Mouse (Mus musculus) heart, embryonic 10.5 days (tissue): Measurements from ENCODE around the gene Spryd7. TPM values are rescaled to one million over a fixed set of nuclear protein-coding genes. Genes with fewer than 3 reads are reported as not detected.
"Not testable (repeated sequence)": the region's sequence is repeated elsewhere in the genome, so short reads cannot be mapped to it uniquely, and the experiment has no call there.

Experiments used
- DNase-seq: peaks from one replicate; pipeline ENCODE4 v3.0.0-alpha.2; 2017; ENCODE audit warnings: low spot score
- H3K27ac ChIP-seq: fragments of 300-500 bp; sonication (generic); 2 replicates; pipeline ENCODE4 v1.5.1; 2016; ENCODE audit warnings: mild to moderate bottlenecking
- H3K27me3 ChIP-seq: fragments of 300-500 bp; sonication (generic); 2 replicates; pipeline ENCODE4 v1.6.1; 2016; ENCODE audit warnings: mild to moderate bottlenecking; ENCODE audit not compliant: poor library complexity, insufficient read depth, severe bottlenecking
- H3K36me3 ChIP-seq: fragments of 300-500 bp; sonication (generic); 2 replicates; pipeline ENCODE4 v1.6.1; 2016; ENCODE audit warnings: mild to moderate bottlenecking, moderate library complexity
- H3K4me1 ChIP-seq: fragments of 300-500 bp; sonication (generic); 2 replicates; pipeline ENCODE4 v1.6.1; 2016; ENCODE audit warnings: mild to moderate bottlenecking
- H3K4me3 ChIP-seq: fragments of 300-500 bp; sonication (generic); 2 replicates; pipeline ENCODE4 v1.5.1; 2016; ENCODE audit warnings: mild to moderate bottlenecking, moderate library complexity
- H3K9me3 ChIP-seq: fragments of 300-500 bp; sonication (generic); 2 replicates; pipeline ENCODE4 v1.6.1; 2016; ENCODE audit warnings: mild to moderate bottlenecking, moderate library complexity
- WGBS: fragments of 180-500 bp; shearing (Covaris S2); methylation state at CpG from one replicate; pipeline ENCODE4 v1.1.7; 2016; 5-methylcytosine and 5-hydroxymethylcytosine counted together
- polyA plus RNA-seq: library from polyadenylated mRNA; unstranded; fragments of >200 nt; fragmentation: Nextera tagmentation; extraction: Ambion mirVana; gene quantifications from 2 replicates; pipeline ENCODE4 v1.2.1, GENCODE M21; 2016

The Spryd7 gene
- polyA plus RNA-seq = 26.0 and 26.9 TPM in 2 replicates

GRCm38 (mm10) chr14:61556289-61557147, at the start of gene Spryd7:
TSS of gene Spryd7 (minus strand) at chr14:61556886.
- no peaks in the 10 kb centered on the region for H3K36me3 ChIP-seq
- peak; percentile 99 for DNase-seq
- H3K4me3 ChIP-seq = peak within 1 kb of the TSS; percentile 82
- no peaks in the 10 kb centered on the region for H3K9me3 ChIP-seq
- 0 out of 2 replicates have a peak, but pooled peaks cover 4% of the 10 kb centered on the region for H3K27me3 ChIP-seq
- H3K27ac ChIP-seq = peak within 1 kb of the TSS; percentile 90
- under 1% methylated on average over 71 of the region's 72 CpGs for WGBS
- H3K4me1 ChIP-seq = 0 out of 2 replicates have a peak, but pooled peaks cover 8% of the 10 kb centered on the region

GRCm38 (mm10) chr14:61606088-61606487, 49.4 kb upstream of the Spryd7 start:
- H3K4me1 ChIP-seq, H3K9me3 ChIP-seq, DNase-seq, H3K27ac ChIP-seq, H3K4me3 ChIP-seq, H3K27me3 ChIP-seq: not testable (repeated sequence)
- 85% methylated on average over 2 of the region's 2 CpGs for WGBS
- H3K36me3 ChIP-seq = peaks cover 23% of the 10 kb centered on the region

- H3K36me3 ChIP-seq = peaks cover 23% of the 10 kb centered on the region
- 84% methylated on average over 3 of the region's 3 CpGs for WGBS
- DNase-seq = no peak
- H3K27ac ChIP-seq = no peak overlapping the region
- H3K27me3 ChIP-seq = no peaks in the 10 kb centered on the region
- H3K4me1 ChIP-seq = peaks cover 8% of the 10 kb centered on the region; the same call in 1 of the 2 replicates
- H3K9me3 ChIP-seq = no peaks in the 10 kb centered on the region
- no peak overlapping the region for H3K4me3 ChIP-seq
Observed at GRCm38 (mm10) chr14:61604081-61604480, 47.4 kb upstream of the Spryd7 start.

GRCm38 (mm10) chr14:61603069-61603755, 46.5 kb upstream of the Spryd7 start:
- WGBS = 87% methylated on average over 8 of the region's 8 CpGs
- Histone ChIP-seq H3K27me3 (no peaks in the 10 kb centered on the region), H3K4me1 (peaks cover 13% of the 10 kb centered on the region; the same call in 1 of the 2 replicates), H3K9me3 (no peaks in the 10 kb centered on the region), H3K27ac (no peak overlapping the region), H3K36me3 (peaks cover 23% of the 10 kb centered on the region), H3K4me3 (no peak overlapping the region)
- no peak for DNase-seq

GRCm38 (mm10) chr14:61601348-61601747, 44.7 kb upstream of the Spryd7 start:
- WGBS = 83% methylated on average over 9 of the region's 9 CpGs
- no peak overlapping the region for H3K27ac ChIP-seq
- H3K9me3 ChIP-seq = no peaks in the 10 kb centered on the region
- no peaks in the 10 kb centered on the region for H3K27me3 ChIP-seq
- H3K4me3 ChIP-seq = no peak overlapping the region
- no peak for DNase-seq
- H3K4me1 ChIP-seq = peaks cover 17% of the 10 kb centered on the region; the same call in 1 of the 2 replicates
- H3K36me3 ChIP-seq = peaks cover 19% of the 10 kb centered on the region

- Histone ChIP-seq H3K27me3 (no peaks in the 10 kb centered on the region), H3K27ac (peak overlapping the region; percentile 95), H3K4me1 (peaks cover 17% of the 10 kb centered on the region; the same call in 1 of the 2 replicates), H3K36me3 (peaks cover 4% of the 10 kb centered on the region), H3K9me3 (no peaks in the 10 kb centered on the region), H3K4me3 (peak overlapping the region; percentile 81)
- WGBS = 4% methylated on average over 44 of the region's 44 CpGs
- peak; percentile 97 for DNase-seq
Observed at GRCm38 (mm10) chr14:61599057-61599806, 42.5 kb upstream of the Spryd7 start.

GRCm38 (mm10) chr14:61597968-61598367, 41.3 kb upstream of the Spryd7 start, which contains the start of gene Trim13:
TSS of gene Trim13 (plus strand) at chr14:61598247.
- Histone ChIP-seq H3K27ac (peak within 1 kb of the TSS; percentile 95; the same call in 1 of the 2 replicates), H3K4me3 (peak within 1 kb of the TSS; percentile 81), H3K4me1 (peaks cover 17% of the 10 kb centered on the region; the same call in 1 of the 2 replicates), H3K9me3 (no peaks in the 10 kb centered on the region), H3K36me3 (no peaks in the 10 kb centered on the region; the same call in 1 of the 2 replicates), H3K27me3 (no peaks in the 10 kb centered on the region)
- 37% methylated on average over 5 of the region's 5 CpGs for WGBS
- no peak for DNase-seq

- Histone ChIP-seq H3K36me3 (no peaks in the 10 kb centered on the region; the same call in 1 of the 2 replicates), H3K27me3 (no peaks in the 10 kb centered on the region), H3K27ac (no peak overlapping the region), H3K4me1 (peaks cover 17% of the 10 kb centered on the region; the same call in 1 of the 2 replicates), H3K9me3 (no peaks in the 10 kb centered on the region), H3K4me3 (no peak overlapping the region)
- DNase-seq = no peak
- WGBS = 90% methylated on average over 9 of the region's 9 CpGs
Observed at GRCm38 (mm10) chr14:61596719-61597426, 40.2 kb upstream of the Spryd7 start.

- no peaks in the 10 kb centered on the region for H3K9me3 ChIP-seq
- no peaks in the 10 kb centered on the region for H3K27me3 ChIP-seq
- H3K4me1 ChIP-seq = no peaks in the 10 kb centered on the region
- DNase-seq = no peak
- no peak overlapping the region for H3K4me3 ChIP-seq
- H3K36me3 ChIP-seq = no peaks in the 10 kb centered on the region
- no peak overlapping the region for H3K27ac ChIP-seq
- 68% methylated on average over 4 of the region's 4 CpGs for WGBS
Observed at GRCm38 (mm10) chr14:61589288-61590065, 32.8 kb upstream of the Spryd7 start.

- WGBS = 85% methylated on average over 8 of the region's 8 CpGs
- H3K27ac ChIP-seq = no peak overlapping the region
- no peaks in the 10 kb centered on the region for H3K9me3 ChIP-seq
- DNase-seq = no peak
- no peaks in the 10 kb centered on the region for H3K27me3 ChIP-seq
- H3K4me3 ChIP-seq = no peak overlapping the region
- no peaks in the 10 kb centered on the region for H3K36me3 ChIP-seq
- no peaks in the 10 kb centered on the region for H3K4me1 ChIP-seq
Observed at GRCm38 (mm10) chr14:61575941-61576340, 19.3 kb upstream of the Spryd7 start.

- no peaks in the 10 kb centered on the region for H3K9me3 ChIP-seq
- H3K36me3 ChIP-seq = no peaks in the 10 kb centered on the region
- no peak overlapping the region for H3K27ac ChIP-seq
- no peak for DNase-seq
- no peaks in the 10 kb centered on the region for H3K4me1 ChIP-seq
- H3K27me3 ChIP-seq = no peaks in the 10 kb centered on the region
- H3K4me3 ChIP-seq = no peak overlapping the region
- 79% methylated on average over 10 of the region's 10 CpGs for WGBS
Observed at GRCm38 (mm10) chr14:61575066-61575465, 18.4 kb upstream of the Spryd7 start.
